Mouse (Mus musculus) midbrain, embryonic 14.5 days (tissue): ENCODE results near the gene Dcdc2a. TPM values are rescaled to one million over a fixed set of nuclear protein-coding genes. Genes with fewer than 3 reads are reported as not detected.

Source experiments
- ATAC-seq: fragments of 200-750 bp; cut with Nextera tagmentation; 2 replicates; pipeline ENCODE4 v1.8.0; 2017; ENCODE audit warnings: moderate number of reproducible peaks, moderate library complexity; ENCODE audit not compliant: low FRiP score, low TSS enrichment
- DNase-seq: peaks from one replicate; pipeline ENCODE4 v3.0.0-alpha.2; 2015
- H3K27ac ChIP-seq: fragments of 300-500 bp; sonication (generic); replicated peaks from 2 replicates; pipeline ENCODE4 v1.5.1; 2014; ENCODE audit warnings: mild to moderate bottlenecking, low read depth, low read length, moderate library complexity
- H3K27me3 ChIP-seq: fragments of 300-500 bp; sonication (generic); 2 replicates; pipeline ENCODE4 v1.6.1; 2014; ENCODE audit warnings: low read length, control low read depth, mixed read lengths; ENCODE audit not compliant: control insufficient read depth, insufficient read depth
- H3K36me3 ChIP-seq: fragments of 300-500 bp; sonication (generic); 2 replicates; pipeline ENCODE4 v1.6.1; 2014; ENCODE audit warnings: low read length, control low read depth; ENCODE audit not compliant: control insufficient read depth, insufficient read depth
- H3K4me1 ChIP-seq: fragments of 300-500 bp; sonication (generic); 2 replicates; pipeline ENCODE4 v1.6.1; 2014; ENCODE audit warnings: mild to moderate bottlenecking, antibody characterized with exemption, low read length, control low read depth; ENCODE audit not compliant: control insufficient read depth, insufficient read depth
- H3K4me2 ChIP-seq: fragments of 300-500 bp; sonication (generic); 2 replicates; pipeline ENCODE4 v1.6.1; 2014; ENCODE audit warnings: mild to moderate bottlenecking, low read length, moderate library complexity
- H3K4me3 ChIP-seq: fragments of 300-500 bp; sonication (generic); replicated peaks from 2 replicates; pipeline ENCODE4 v1.5.1; 2014; ENCODE audit warnings: low read depth, low read length
- H3K9ac ChIP-seq: fragments of 300-500 bp; sonication (generic); replicated peaks from 2 replicates; pipeline ENCODE4 v1.6.1; 2014; ENCODE audit warnings: mild to moderate bottlenecking, low read length, moderate library complexity
- H3K9me3 ChIP-seq: fragments of 300-500 bp; sonication (generic); 2 replicates; pipeline ENCODE4 v1.6.1; 2016; ENCODE audit warnings: low read length, control low read depth, mixed read lengths; ENCODE audit not compliant: control insufficient read depth
- WGBS: fragments of 180-500 bp; shearing (Covaris S2); extraction: QIAGEN DNeasy Blood & Tissue Kit; methylation state at CpG from one replicate; pipeline ENCODE4 v1.1.7; 2014; 5-methylcytosine and 5-hydroxymethylcytosine counted together
- polyA plus RNA-seq: library from polyadenylated mRNA; unstranded; fragments of >200 nt; fragmentation: Nextera tagmentation; extraction: Ambion mirVana; gene quantifications from 2 replicates; pipeline ENCODE4 v1.2.1, GENCODE M21; 2014

Dcdc2a gene
- polyA plus RNA-seq, 1 experiment from 2014 or later: 5.1 TPM

- no peaks in the 10 kb centered on the region for H3K36me3 ChIP-seq
- H3K9ac ChIP-seq: no peak overlapping the region
- no peak overlapping the region for H3K27ac ChIP-seq
- DNase-seq (no peak), ATAC-seq (no peak)
- H3K9me3 ChIP-seq: no peaks in the 10 kb centered on the region
- H3K4me3 ChIP-seq: no peak overlapping the region
- H3K4me1 ChIP-seq: 0 out of 2 replicates have a peak, but pooled peaks cover 3% of the 10 kb centered on the region
- WGBS: 90% methylated on average over 3 of the region's 3 CpGs
- no peaks in the 10 kb centered on the region for H3K27me3 ChIP-seq
- H3K4me2 ChIP-seq: no peak overlapping the region
Observed at GRCm38 (mm10) chr13:25162594-25162993, 106.8 kb downstream of the Dcdc2a start.

GRCm38 (mm10) chr13:25168891-25169290 lies 113.1 kb downstream of the Dcdc2a start:
- Histone ChIP-seq H3K9me3 (no peaks in the 10 kb centered on the region), H3K27me3 (no peaks in the 10 kb centered on the region), H3K4me2 (no peak overlapping the region), H3K4me3 (no peak overlapping the region), H3K36me3 (no peaks in the 10 kb centered on the region), H3K27ac (no peak overlapping the region), H3K4me1 (no peaks in the 10 kb centered on the region), H3K9ac (no peak overlapping the region)
- no peak for DNase-seq
- 78% methylated on average over 3 of the region's 3 CpGs for WGBS
- ATAC-seq: no peak

DNA sequence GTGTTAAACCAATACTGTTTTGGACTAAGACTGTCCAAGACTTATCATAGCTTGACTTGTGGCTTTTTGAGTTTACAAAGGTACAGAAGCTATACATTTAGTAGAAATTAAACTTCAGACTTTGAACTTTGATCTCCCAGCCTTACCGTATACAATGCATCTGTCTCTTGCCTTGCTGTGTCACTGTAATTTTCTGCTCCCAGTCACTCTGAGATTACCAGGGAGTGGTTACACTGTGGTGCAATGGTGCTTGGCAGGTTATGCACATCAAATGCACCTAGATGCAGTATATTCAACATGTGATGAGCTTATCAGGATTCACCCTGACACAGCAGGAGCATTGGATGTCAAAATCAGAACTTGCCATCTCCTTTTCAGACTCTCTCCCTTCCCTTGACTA lies 122.0 kb downstream of the Dcdc2a start:
- WGBS: 80% methylated on average over 1 of the region's 1 CpGs

DNA sequence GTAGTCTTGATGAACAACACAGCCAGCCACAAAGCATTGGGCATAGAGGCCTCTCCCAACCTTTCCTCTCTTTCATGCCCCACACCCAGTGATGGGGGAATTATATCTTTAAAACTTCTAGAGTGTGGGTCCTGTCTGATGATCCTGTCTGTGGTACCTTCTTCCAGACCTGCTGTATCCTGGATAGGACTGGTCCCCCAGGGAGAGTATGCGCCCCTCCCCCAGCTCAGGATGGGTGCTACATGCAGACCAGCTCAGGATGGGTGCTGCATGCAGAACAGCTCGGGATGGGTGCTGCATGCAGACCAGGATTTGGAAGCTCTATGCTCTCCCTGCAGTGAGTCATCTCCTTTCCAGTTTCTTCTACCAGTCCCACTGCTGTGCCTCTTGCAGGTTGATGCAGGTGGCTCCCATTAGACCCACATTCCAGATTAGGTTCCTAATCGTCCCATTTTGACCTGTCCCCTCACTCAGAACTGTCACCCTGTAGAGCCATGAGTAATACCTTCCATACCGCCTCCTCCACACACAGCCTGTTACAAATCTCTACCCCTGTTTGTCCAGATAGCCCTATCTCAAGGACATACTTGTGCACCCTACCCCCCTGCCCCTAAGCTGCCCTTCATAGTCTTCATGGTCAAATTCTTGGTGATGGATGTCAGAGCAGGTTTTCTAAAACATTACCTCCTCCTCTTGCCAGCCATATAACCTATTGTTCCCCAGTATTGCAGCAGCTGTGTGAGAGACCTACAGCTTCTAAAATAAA lies 122.6 kb downstream of the Dcdc2a start:
- no peaks in the 10 kb centered on the region for H3K36me3 ChIP-seq
- no peak overlapping the region for H3K9ac ChIP-seq
- H3K4me3 ChIP-seq: no peak overlapping the region
- no peaks in the 10 kb centered on the region for H3K4me1 ChIP-seq
- H3K27me3 ChIP-seq: no peaks in the 10 kb centered on the region
- ATAC-seq: no peak
- no peaks in the 10 kb centered on the region for H3K9me3 ChIP-seq
- no peak for DNase-seq
- WGBS: 86% methylated on average over 4 of the region's 4 CpGs
- H3K4me2 ChIP-seq: no peak overlapping the region
- H3K27ac ChIP-seq: no peak overlapping the region

More for the DNA sequence above, 122.0 kb downstream of the Dcdc2a start:
- no peak overlapping the region for H3K27ac ChIP-seq
- H3K4me3 ChIP-seq: no peak overlapping the region
- no peaks in the 10 kb centered on the region for H3K4me1 ChIP-seq
- no peaks in the 10 kb centered on the region for H3K27me3 ChIP-seq
- H3K9me3 ChIP-seq: no peaks in the 10 kb centered on the region
- H3K36me3 ChIP-seq: no peaks in the 10 kb centered on the region
- H3K9ac ChIP-seq: no peak overlapping the region
- DNase-seq (no peak), ATAC-seq (no peak)
- H3K4me2 ChIP-seq: no peak overlapping the region

GRCm38 (mm10) chr13:25186436-25187325 lies 130.9 kb downstream of the Dcdc2a start:
- no peaks in the 10 kb centered on the region for H3K36me3 ChIP-seq
- 8% methylated on average over 7 of the region's 7 CpGs for WGBS
- DNase-seq (peak; percentile 64), ATAC-seq (no peak)
- H3K27me3 ChIP-seq: no peaks in the 10 kb centered on the region
- peak overlapping the region; percentile 45; the same call in 1 of the 2 replicates for H3K27ac ChIP-seq
- peak overlapping the region; percentile 45 for H3K4me2 ChIP-seq
- H3K9me3 ChIP-seq: no peaks in the 10 kb centered on the region
- 0 out of 2 replicates have a peak overlapping the region, but pooled peaks have one; percentile 12 for H3K4me3 ChIP-seq
- H3K4me1 ChIP-seq: peaks cover 7% of the 10 kb centered on the region
- no peak overlapping the region for H3K9ac ChIP-seq

GRCm38 (mm10) chr13:25187326-25187710 lies 131.5 kb downstream of the Dcdc2a start:
- DNase-seq (peak; percentile 80), ATAC-seq (no peak)
- Histone ChIP-seq H3K27me3 (no peaks in the 10 kb centered on the region), H3K27ac (peak overlapping the region; percentile 45; the same call in 1 of the 2 replicates), H3K9me3 (no peaks in the 10 kb centered on the region), H3K4me2 (peak overlapping the region; percentile 45), H3K36me3 (no peaks in the 10 kb centered on the region), H3K4me1 (peaks cover 7% of the 10 kb centered on the region), H3K9ac (no peak overlapping the region), H3K4me3 (0 out of 2 replicates have a peak overlapping the region, but pooled peaks have one; percentile 12)
- 6% methylated on average over 6 of the region's 6 CpGs for WGBS

- 86% methylated on average over 11 of the region's 11 CpGs for WGBS
- Histone ChIP-seq H3K9ac (no peak overlapping the region), H3K4me1 (peaks cover 7% of the 10 kb centered on the region), H3K27me3 (no peaks in the 10 kb centered on the region), H3K36me3 (no peaks in the 10 kb centered on the region), H3K27ac (no peak overlapping the region), H3K4me3 (no peak overlapping the region), H3K9me3 (no peaks in the 10 kb centered on the region), H3K4me2 (no peak overlapping the region)
- DNase-seq (no peak), ATAC-seq (no peak)
Observed at GRCm38 (mm10) chr13:25189419-25190144, 133.8 kb downstream of the Dcdc2a start.

DNA sequence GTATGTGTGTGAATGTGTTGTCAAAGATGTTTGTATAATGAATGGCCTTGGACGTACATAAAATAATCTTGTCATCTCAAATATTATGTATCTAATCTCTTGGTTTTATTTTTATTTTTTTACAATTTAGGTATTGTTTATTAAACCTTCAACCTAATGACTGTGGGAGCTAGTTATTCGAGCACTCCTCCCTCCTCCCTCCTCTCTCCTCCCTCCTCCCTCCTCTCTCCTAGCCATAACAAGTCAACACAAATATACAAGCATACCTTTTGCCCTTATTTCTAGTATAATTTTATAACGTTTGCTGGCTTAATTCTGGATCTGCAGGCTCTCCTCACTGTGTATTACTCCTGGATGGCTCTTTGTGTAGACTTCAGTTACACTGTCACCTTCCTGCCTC lies 134.4 kb downstream of the Dcdc2a start:
- Histone ChIP-seq H3K27me3 (no peaks in the 10 kb centered on the region), H3K27ac (no peak overlapping the region), H3K9ac (no peak overlapping the region), H3K4me3 (no peak overlapping the region), H3K4me2 (no peak overlapping the region), H3K36me3 (no peaks in the 10 kb centered on the region), H3K9me3 (no peaks in the 10 kb centered on the region), H3K4me1 (peaks cover 7% of the 10 kb centered on the region)
- ATAC-seq (no peak), DNase-seq (no peak)
- 77% methylated on average over 3 of the region's 3 CpGs for WGBS
